Mouse (Mus musculus) stomach, embryonic 14.5 days (tissue): ENCODE measurements around the gene Hs1bp3. TPM values are rescaled to one million over a fixed set of nuclear protein-coding genes. Genes with fewer than 3 reads are reported as not detected.

Experiments
- ATAC-seq: fragments of 200-750 bp; cut with Nextera tagmentation; 2 replicates; pipeline ENCODE4 v1.8.0; 2017; ENCODE audit warnings: low read depth, moderate TSS enrichment; ENCODE audit not compliant: insufficient number of reproducible peaks, insufficient read depth, low FRiP score
- H3K27ac ChIP-seq: fragments of 300-500 bp; sonication (generic); 2 replicates; pipeline ENCODE4 v1.5.1; 2014; ENCODE audit warnings: mild to moderate bottlenecking, low read length, moderate library complexity, mixed read lengths
- H3K27me3 ChIP-seq: fragments of 300-500 bp; sonication (generic); 2 replicates; pipeline ENCODE4 v1.6.1; 2014; ENCODE audit warnings: low read length, control low read depth, mixed read lengths; ENCODE audit not compliant: control insufficient read depth, insufficient read depth
- H3K36me3 ChIP-seq: fragments of 300-500 bp; sonication (generic); 2 replicates; pipeline ENCODE4 v1.6.1; 2014; ENCODE audit warnings: mild to moderate bottlenecking, control low read depth, low read length, moderate library complexity, mixed read lengths; ENCODE audit not compliant: control insufficient read depth, insufficient read depth
- H3K4me1 ChIP-seq: fragments of 300-500 bp; sonication (generic); 2 replicates; pipeline ENCODE4 v1.6.1; 2014; ENCODE audit warnings: low read length, control low read depth, mixed read lengths; ENCODE audit not compliant: control insufficient read depth, insufficient read depth
- H3K4me2 ChIP-seq: fragments of 300-500 bp; sonication (generic); replicated peaks from 2 replicates; pipeline ENCODE4 v1.6.1; 2014; ENCODE audit warnings: low read depth, low read length, control low read depth
- H3K4me3 ChIP-seq: fragments of 300-500 bp; sonication (generic); 2 replicates; pipeline ENCODE4 v1.5.1; 2014; ENCODE audit warnings: low read depth, low read length, control low read depth
- H3K9ac ChIP-seq: fragments of 300-500 bp; sonication (generic); replicated peaks from 2 replicates; pipeline ENCODE4 v1.6.1; 2014; ENCODE audit warnings: low read depth, mild to moderate bottlenecking, control low read depth, low read length, moderate library complexity, mixed read lengths
- H3K9me3 ChIP-seq: fragments of 300-500 bp; sonication (generic); 2 replicates; pipeline ENCODE4 v1.6.1; 2016; ENCODE audit warnings: low read depth, low read length, control low read depth; ENCODE audit not compliant: control insufficient read depth
- WGBS: fragments of 180-500 bp; shearing (Covaris S2); extraction: QIAGEN DNeasy Blood & Tissue Kit; methylation state at CpG from one replicate; pipeline ENCODE4 v1.1.7; 2014; 5-methylcytosine and 5-hydroxymethylcytosine counted together
- polyA plus RNA-seq: library from polyadenylated mRNA; unstranded; fragments of >200 nt; fragmentation: Nextera tagmentation; extraction: Ambion mirVana; gene quantifications from 2 replicates; pipeline ENCODE4 v1.2.1, GENCODE M21; 2014

The Hs1bp3 gene
- polyA plus RNA-seq, 1 experiment from 2014 or later, result 11.2 TPM

DNA sequence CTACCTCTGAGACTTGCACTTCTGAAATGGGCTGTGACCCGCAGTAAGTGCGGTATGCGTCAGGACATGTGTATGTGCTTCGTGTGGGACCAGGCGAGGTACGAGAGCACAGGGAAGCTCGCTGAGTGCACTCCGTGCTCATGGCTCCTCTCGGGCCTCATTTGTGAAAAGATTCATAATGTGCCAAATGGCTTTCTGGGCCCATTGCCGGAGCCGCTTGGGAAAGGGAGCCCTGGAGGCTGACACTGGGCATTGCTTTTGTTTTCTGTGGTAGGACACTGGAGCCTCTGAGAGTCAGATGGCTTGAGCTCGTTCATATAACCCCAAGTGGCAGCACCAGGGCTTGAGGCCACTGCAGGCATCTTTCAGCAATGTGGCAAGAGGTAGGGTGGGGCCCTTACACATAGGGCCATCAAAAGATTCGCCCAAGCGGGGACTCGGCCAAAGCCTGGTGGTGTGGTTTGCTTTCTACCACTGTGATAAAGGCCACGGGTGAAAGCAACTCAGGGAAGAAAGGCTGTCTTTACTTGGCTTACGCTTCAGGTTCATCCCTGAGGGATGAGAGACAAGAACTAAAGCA, 12.8 kb downstream of the Hs1bp3 start:
- Histone ChIP-seq H3K4me1 (peaks cover 7% of the 10 kb centered on the region; the same call in 1 of the 2 replicates), H3K4me3 (no peak overlapping the region), H3K27me3 (no peaks in the 10 kb centered on the region), H3K27ac (no peak overlapping the region), H3K9me3 (no peaks in the 10 kb centered on the region), H3K9ac (no peak overlapping the region), H3K36me3 (peaks cover 13% of the 10 kb centered on the region), H3K4me2 (no peak overlapping the region)
- ATAC-seq, result no peak
- WGBS, result 88% methylated on average over 17 of the region's 17 CpGs

DNA sequence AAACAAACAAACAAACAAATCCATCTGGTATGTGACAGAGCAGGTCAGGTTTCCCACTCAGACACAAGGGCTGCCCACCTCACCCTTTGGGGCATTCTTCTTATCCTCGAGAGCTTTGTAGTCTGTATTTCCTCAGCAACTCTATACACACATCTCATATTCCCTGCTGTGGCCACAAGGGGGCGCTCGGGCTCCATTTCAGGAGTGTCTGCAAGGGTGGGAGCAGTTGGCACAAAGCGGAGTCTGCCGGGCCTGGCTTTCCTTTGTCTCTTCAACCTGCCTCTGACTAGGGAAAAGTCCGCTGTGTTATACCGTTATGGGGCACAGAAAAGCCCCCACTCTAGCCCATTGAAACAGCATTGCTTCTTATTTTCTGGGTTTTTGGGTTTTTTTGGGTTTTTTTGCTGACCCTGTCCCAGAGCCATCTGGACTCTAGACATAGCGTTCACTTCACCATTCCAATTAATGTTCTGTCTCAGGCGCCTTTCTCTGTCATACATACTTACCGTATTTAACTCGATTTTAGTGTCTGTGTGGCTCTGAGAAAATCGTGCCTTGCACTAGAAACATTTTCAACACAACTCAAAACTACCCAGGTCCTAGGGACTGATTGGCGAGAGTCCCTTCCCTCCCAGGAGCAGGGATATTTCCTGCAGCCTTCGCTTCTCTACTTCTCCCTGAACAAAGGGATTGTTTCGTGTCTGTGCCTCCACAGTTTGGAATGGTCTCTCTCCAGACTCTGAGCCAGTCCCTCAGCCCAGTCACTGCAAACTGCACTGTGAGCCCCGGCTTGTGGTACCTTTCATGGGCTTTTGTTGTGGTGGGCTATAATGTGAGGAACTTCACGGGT, 13.8 kb downstream of the Hs1bp3 start:
- no peak overlapping the region for H3K4me2 ChIP-seq
- H3K4me3 ChIP-seq, result no peak overlapping the region
- H3K36me3 ChIP-seq, result peaks cover 6% of the 10 kb centered on the region
- no peaks in the 10 kb centered on the region for H3K9me3 ChIP-seq
- WGBS, result 35% methylated on average over 17 of the region's 17 CpGs
- no peak overlapping the region for H3K9ac ChIP-seq
- peak; percentile 67; the same call in 1 of the 2 replicates for ATAC-seq
- no peaks in the 10 kb centered on the region for H3K27me3 ChIP-seq
- H3K27ac ChIP-seq, result no peak overlapping the region
- peaks cover 16% of the 10 kb centered on the region for H3K4me1 ChIP-seq

DNA sequence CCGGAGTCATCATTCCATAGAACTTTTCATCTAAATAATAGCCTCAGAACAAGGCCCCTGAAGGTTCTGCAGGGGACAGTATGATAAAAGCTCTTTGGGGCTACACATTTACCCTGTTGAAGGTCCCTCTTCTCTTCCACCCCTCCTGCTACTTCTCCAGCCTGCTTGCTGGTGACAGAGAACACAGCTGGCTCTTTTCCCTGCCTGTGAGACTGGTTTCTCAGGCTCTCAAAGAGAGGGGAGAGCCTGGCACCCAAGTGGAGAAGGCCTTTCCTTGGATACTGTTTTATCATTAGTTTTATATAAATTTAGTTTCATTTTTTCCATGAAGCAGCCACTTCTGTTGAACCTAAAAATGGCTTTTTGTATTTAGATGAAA, 14.4 kb downstream of the Hs1bp3 start:
- WGBS, result 85% methylated on average over 1 of the region's 1 CpGs
- Histone ChIP-seq H3K4me2 (no peak overlapping the region), H3K9ac (no peak overlapping the region), H3K36me3 (peaks cover 5% of the 10 kb centered on the region; the same call in 1 of the 2 replicates), H3K4me1 (peaks cover 19% of the 10 kb centered on the region), H3K4me3 (no peak overlapping the region), H3K27ac (no peak overlapping the region), H3K27me3 (no peaks in the 10 kb centered on the region), H3K9me3 (no peaks in the 10 kb centered on the region)
- ATAC-seq, result no peak

DNA sequence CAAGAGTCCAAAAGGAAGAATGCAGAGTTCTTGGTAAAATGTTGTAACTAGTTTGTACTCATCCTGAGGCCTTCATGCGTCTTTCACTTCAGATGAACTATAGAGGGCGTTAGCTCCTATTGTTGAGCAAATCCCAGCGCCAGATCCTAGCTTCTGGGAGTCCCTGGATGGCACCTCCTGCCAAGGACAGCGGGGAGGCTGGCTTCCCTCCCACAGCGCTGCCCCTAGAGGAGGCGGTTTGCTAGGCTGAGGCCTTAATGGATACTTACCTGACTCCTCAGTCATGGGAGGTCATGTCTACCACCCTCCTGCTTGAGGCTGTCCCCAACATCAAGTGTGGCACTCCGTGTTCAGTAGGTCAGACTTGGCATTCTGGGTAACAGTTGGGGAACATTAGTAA, 16.0 kb downstream of the Hs1bp3 start:
- H3K9ac ChIP-seq, result no peak overlapping the region
- H3K4me3 ChIP-seq, result no peak overlapping the region
- no peaks in the 10 kb centered on the region for H3K27me3 ChIP-seq
- no peak for ATAC-seq
- peaks cover 19% of the 10 kb centered on the region for H3K4me1 ChIP-seq
- whole genome bisulfite sequencing, result 93% methylated on average over 7 of the region's 7 CpGs
- peaks cover 5% of the 10 kb centered on the region; the same call in 1 of the 2 replicates for H3K36me3 ChIP-seq
- H3K4me2 ChIP-seq, result no peak overlapping the region
- H3K9me3 ChIP-seq, result no peaks in the 10 kb centered on the region
- H3K27ac ChIP-seq, result no peak overlapping the region

DNA sequence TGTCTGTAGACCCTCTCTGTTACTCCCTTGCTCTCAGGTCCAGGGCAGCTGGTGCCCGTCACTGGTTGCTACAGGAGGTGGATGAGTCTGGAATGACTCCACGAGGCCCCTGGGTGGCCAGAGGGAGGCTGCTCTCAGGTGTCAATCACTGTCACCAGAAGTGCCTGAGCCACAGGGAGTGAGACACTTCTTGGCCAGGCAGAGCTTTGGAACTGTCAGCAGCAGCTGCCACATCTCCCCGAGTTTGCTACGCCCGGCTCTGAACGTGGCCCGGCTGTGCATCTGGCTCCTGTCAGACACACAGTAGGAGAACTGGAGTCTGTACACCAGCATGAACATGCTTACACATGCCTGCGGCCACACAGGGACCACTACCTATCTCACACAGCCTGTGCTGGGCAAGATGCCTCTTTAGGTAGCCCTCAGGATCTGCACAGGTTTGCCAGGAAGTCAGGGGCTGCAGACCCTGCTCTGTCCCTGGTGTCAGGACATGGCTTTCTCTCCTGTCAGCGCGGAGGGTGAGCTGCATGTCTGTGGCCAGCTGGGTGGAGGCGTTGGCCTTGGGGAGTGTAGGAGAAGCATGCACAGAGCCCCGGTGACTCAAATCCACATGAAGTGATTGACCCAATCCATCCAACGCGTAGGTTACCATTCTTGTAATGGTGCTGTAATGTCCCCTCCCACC, 18.4 kb downstream of the Hs1bp3 start:
- H3K4me1 ChIP-seq, result peaks cover 19% of the 10 kb centered on the region
- WGBS, result 35% methylated on average over 14 of the region's 14 CpGs
- no peak overlapping the region for H3K9ac ChIP-seq
- no peak overlapping the region; the same call in 1 of the 2 replicates for H3K4me2 ChIP-seq
- peak overlapping the region; percentile 55 for H3K27ac ChIP-seq
- H3K4me3 ChIP-seq, result no peak overlapping the region
- no peaks in the 10 kb centered on the region for H3K27me3 ChIP-seq
- peaks cover 11% of the 10 kb centered on the region; the same call in 1 of the 2 replicates for H3K36me3 ChIP-seq
- H3K9me3 ChIP-seq, result no peaks in the 10 kb centered on the region
- peak; percentile 79; the same call in 1 of the 2 replicates for ATAC-seq

DNA sequence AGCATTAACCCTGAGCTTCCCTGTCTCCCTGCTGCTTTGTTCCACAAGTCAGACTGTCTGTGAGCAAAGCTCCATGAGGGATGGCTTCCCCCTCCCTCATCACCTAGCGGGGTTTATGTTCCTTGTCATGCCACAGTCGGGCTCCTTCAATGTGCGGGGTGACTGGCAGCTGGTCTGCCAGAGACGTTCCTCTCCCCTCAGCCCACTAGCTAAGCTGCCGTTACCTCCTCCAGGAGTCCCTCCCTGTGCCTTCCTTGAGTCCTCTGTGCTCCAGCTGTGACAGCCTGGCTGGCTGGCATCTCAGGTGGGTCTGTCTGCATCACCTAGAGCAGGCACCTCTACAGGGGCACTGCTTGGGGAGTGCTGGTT, 18.9 kb downstream of the Hs1bp3 start:
- Histone ChIP-seq H3K27ac (no peak overlapping the region), H3K36me3 (peaks cover 11% of the 10 kb centered on the region; the same call in 1 of the 2 replicates), H3K4me2 (no peak overlapping the region), H3K9ac (no peak overlapping the region), H3K4me3 (no peak overlapping the region), H3K4me1 (peaks cover 19% of the 10 kb centered on the region), H3K27me3 (no peaks in the 10 kb centered on the region), H3K9me3 (no peaks in the 10 kb centered on the region)
- no peak for ATAC-seq
- whole genome bisulfite sequencing, result 53% methylated on average over 5 of the region's 5 CpGs

DNA sequence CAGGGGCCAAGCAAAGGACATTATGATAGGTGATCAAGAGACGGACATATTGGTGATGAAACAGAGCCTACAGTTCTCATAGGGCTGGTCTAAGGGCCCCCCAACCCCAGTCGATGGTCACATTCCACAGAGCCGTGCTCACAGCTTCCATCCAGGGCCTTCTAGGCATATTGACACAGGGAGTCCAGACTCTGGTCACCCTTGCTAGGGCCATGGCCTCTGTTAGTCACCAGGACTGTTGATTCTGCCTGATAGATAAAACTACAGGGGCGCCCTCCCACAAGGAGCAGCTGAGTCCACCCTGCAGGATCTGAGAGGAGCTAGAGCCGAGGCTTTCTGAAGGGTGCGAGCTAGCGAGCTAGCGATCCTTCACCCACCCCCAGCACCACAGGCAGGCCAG, 20.4 kb downstream of the Hs1bp3 start:
- ATAC-seq, result no peak
- H3K4me2 ChIP-seq, result no peak overlapping the region
- peaks cover 11% of the 10 kb centered on the region; the same call in 1 of the 2 replicates for H3K36me3 ChIP-seq
- no peak overlapping the region for H3K27ac ChIP-seq
- no peaks in the 10 kb centered on the region for H3K9me3 ChIP-seq
- WGBS, result 78% methylated on average over 8 of the region's 8 CpGs
- H3K4me3 ChIP-seq, result no peak overlapping the region
- no peaks in the 10 kb centered on the region for H3K27me3 ChIP-seq
- H3K4me1 ChIP-seq, result peaks cover 17% of the 10 kb centered on the region
- no peak overlapping the region for H3K9ac ChIP-seq

DNA sequence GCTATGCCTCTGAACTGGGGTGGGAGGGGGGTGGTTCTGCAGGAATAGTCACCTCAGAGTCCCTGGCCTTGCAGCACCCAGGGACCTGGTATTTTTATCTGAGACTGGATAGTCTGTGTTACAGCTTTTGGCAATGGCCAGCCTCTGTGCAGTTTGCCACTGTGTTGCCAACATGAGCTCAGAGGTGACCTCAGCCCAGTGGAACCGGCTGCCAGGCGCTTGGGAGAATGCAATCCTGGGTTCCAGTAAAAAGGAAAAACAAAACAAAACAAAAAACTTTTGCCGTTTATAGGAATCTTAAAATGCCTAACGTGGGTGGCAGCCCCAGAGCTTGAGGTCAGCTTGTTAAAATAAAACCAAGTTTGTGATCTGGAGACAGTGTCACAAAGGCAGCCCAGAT, 21.0 kb downstream of the Hs1bp3 start:
- peaks cover 7% of the 10 kb centered on the region; the same call in 1 of the 2 replicates for H3K36me3 ChIP-seq
- H3K4me2 ChIP-seq, result no peak overlapping the region
- no peaks in the 10 kb centered on the region for H3K27me3 ChIP-seq
- WGBS, result 82% methylated on average over 4 of the region's 4 CpGs
- peaks cover 20% of the 10 kb centered on the region for H3K4me1 ChIP-seq
- H3K9ac ChIP-seq, result no peak overlapping the region
- no peak overlapping the region for H3K4me3 ChIP-seq
- no peaks in the 10 kb centered on the region for H3K9me3 ChIP-seq
- H3K27ac ChIP-seq, result no peak overlapping the region
- no peak for ATAC-seq
